Mouse (Mus musculus): ENCODE results near the gene Sesn1.
"Not testable (repeated sequence)": the region's sequence is repeated elsewhere in the genome, so short reads cannot be mapped to it uniquely, and the experiment has no call there.

Gene Sesn1

GRCm38 (mm10) chr10:41822573-41823281 lies 13.0 kb downstream of the Sesn1 start:
- no peak for DNase-seq

- DNase-seq, result not testable (repeated sequence)
These were observed 13.5 kb downstream of the Sesn1 start for GRCm38 (mm10) chr10:41823282-41823675.

- DNase-seq, result no peak
These were observed 14.2 kb downstream of the Sesn1 start for GRCm38 (mm10) chr10:41823916-41824315.

GRCm38 (mm10) chr10:41825041-41825440 lies 15.3 kb downstream of the Sesn1 start:
- DNase-seq, result no peak

- no peak for DNase-seq
These were observed 16.3 kb downstream of the Sesn1 start for GRCm38 (mm10) chr10:41825996-41826395.

GRCm38 (mm10) chr10:41826526-41827116 lies 16.9 kb downstream of the Sesn1 start:
- DNase-seq, result no peak

GRCm38 (mm10) chr10:41827784-41828183 lies 18.0 kb downstream of the Sesn1 start:
- no peak for DNase-seq

GRCm38 (mm10) chr10:41829191-41829590 lies 19.5 kb downstream of the Sesn1 start:
- DNase-seq, result no peak

- DNase-seq, result no peak
These were observed 20.2 kb downstream of the Sesn1 start for GRCm38 (mm10) chr10:41829980-41830379.

- no peak for DNase-seq
These were observed 20.7 kb downstream of the Sesn1 start for GRCm38 (mm10) chr10:41830445-41830844.

GRCm38 (mm10) chr10:41830851-41831522 lies 21.3 kb downstream of the Sesn1 start:
- DNase-seq, result peak; percentile 79

GRCm38 (mm10) chr10:41832191-41832590 lies 22.5 kb downstream of the Sesn1 start:
- DNase-seq, result no peak

GRCm38 (mm10) chr10:41834131-41834530 lies 24.4 kb downstream of the Sesn1 start:
- no peak for DNase-seq

- DNase-seq, result no peak
These were observed 29.2 kb downstream of the Sesn1 start for GRCm38 (mm10) chr10:41838911-41839310.

- no peak for DNase-seq
These were observed 38.0 kb downstream of the Sesn1 start for GRCm38 (mm10) chr10:41847737-41848136.

- DNase-seq, result no peak
These were observed 39.0 kb downstream of the Sesn1 start for GRCm38 (mm10) chr10:41848721-41849120.

- no peak for DNase-seq
These were observed 50.1 kb downstream of the Sesn1 start for GRCm38 (mm10) chr10:41859820-41860219.

GRCm38 (mm10) chr10:41860275-41860688 lies 50.5 kb downstream of the Sesn1 start:
- DNase-seq, result no peak

GRCm38 (mm10) chr10:41863053-41863452 lies 53.3 kb downstream of the Sesn1 start:
- DNase-seq, result no peak

GRCm38 (mm10) chr10:41866069-41866837 lies 56.5 kb downstream of the Sesn1 start:
- DNase-seq, result no peak

GRCm38 (mm10) chr10:41866838-41867154 lies 57.1 kb downstream of the Sesn1 start:
- DNase-seq, result no peak

- no peak for DNase-seq
These were observed 58.2 kb downstream of the Sesn1 start for GRCm38 (mm10) chr10:41867956-41868355.

GRCm38 (mm10) chr10:41870101-41870500 lies 60.4 kb downstream of the Sesn1 start:
- no peak for DNase-seq

GRCm38 (mm10) chr10:41871564-41871963 lies 61.8 kb downstream of the Sesn1 start:
- DNase-seq, result no peak
